Mouse (Mus musculus): ENCODE measurements around the gene Lipe.

DNA sequence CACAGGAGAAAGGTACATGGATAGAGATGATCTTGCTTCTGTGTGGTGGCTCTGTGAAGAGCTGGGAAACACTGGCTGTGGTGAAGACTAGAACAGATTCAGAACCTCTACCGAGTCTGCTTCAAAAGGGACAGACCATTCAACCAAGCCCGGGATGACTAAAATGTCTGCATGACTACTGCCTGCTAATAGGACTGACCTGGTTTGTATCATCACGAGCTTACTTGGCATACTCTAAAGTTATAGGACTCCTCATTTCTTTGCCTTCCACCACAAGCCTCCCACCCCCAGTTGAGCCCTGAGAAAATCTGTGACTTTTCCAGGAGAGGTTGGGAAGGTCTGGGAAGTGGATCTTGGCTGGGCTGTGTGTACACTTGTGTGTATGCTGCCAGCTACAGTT lies 13.4 kb upstream of the Lipe start:
- TF ChIP-seq POLR2A (IDR thresholded peaks at IDR 0.05; ENCODE audit: extremely low read depth, insufficient read depth, low read length) (no peak), CTCF (IDR thresholded peaks at IDR 0.05; ENCODE audit: low read depth, low read length) (no peak)
